Mouse (Mus musculus): ENCODE measurements around the gene Eras. TPM values are rescaled to one million over a fixed set of nuclear protein-coding genes. Genes with fewer than 3 reads are reported as not detected.
A peak's percentile ranks its signal among the peaks of the same experiment; 100 is the strongest.

Eras gene
- total and polyA plus RNA-seq, 3 experiments = not detected

GRCm38 (mm10) chrX:7878007-7878419 is 50.4 kb downstream of the Eras start, which contains the start of gene Pim2 (continued):
- TF ChIP-seq MAFK (IDR thresholded peaks at IDR 0.05; ENCODE audit: borderline replicate concordance, low read depth, low read length) (no peak), MXI1 (IDR thresholded peaks at IDR 0.05; ENCODE audit: low read depth, low read length) (peak; percentile 80; the same call in 1 of the 2 replicates), TCF12 (IDR thresholded peaks at IDR 0.05; ENCODE audit: low read depth, low read length) (0 out of 2 replicates have a peak, but pooled peaks have one; percentile 41), ELF1 (IDR thresholded peaks at IDR 0.05; ENCODE audit: low read depth, low read length) (0 out of 2 replicates have a peak, but pooled peaks have one; percentile 37), ETS1 (IDR thresholded peaks at IDR 0.05; ENCODE audit: low read depth, low read length) (0 out of 2 replicates have a peak, but pooled peaks have one; percentile 1), TBP (IDR thresholded peaks at IDR 0.05; ENCODE audit: low read depth, low read length) (peak; percentile 77), EP300 (IDR thresholded peaks at IDR 0.05; ENCODE audit: low read depth in 1 of 2, low read length in 2 of 2) (no peak), SIN3A (IDR thresholded peaks at IDR 0.05; ENCODE audit: low read length) (0 out of 2 replicates have a peak, but pooled peaks have one; percentile 35), MAZ (IDR thresholded peaks at IDR 0.05; ENCODE audit: low read depth, low read length) (no peak), MYC (IDR thresholded peaks at IDR 0.05; ENCODE audit: low read depth, low read length) (peak; percentile 71)

Other genes starting within 250 kb of the Eras start
- 0.15 and 0.20 TPM in 2 replicates for gene Magix, start 247.4 kb downstream of the Eras start, total RNA-seq (2012; rRNA removed)
- under 1 TPM in 1 of 2 experiments, not detected in 1; 0.33 TPM for gene Magix, start 247.4 kb downstream of the Eras start, polyA plus RNA-seq (2012; ENCODE audit: insufficient read depth in 1 of 2, insufficient read length in 2 of 2, low read depth in 1 of 2, low replicate concordance in 2 of 2, missing spikeins in 1 of 2)
- 23.0 and 23.4 TPM in 2 replicates for gene Gpkow, start 231.5 kb downstream of the Eras start, total RNA-seq (2012; rRNA removed)
- gene Gpkow, start 231.5 kb downstream of the Eras start, polyA plus RNA-seq (2012; ENCODE audit: insufficient read depth in 1 of 2, insufficient read length in 2 of 2, low read depth in 1 of 2, low replicate concordance in 2 of 2, missing spikeins in 1 of 2) = 100 to 1,000 TPM in 1 of 2 experiments, 10 to 100 TPM in 1; 37.0 to 539 TPM
- gene Wdr45, start 214.3 kb downstream of the Eras start, total RNA-seq (2012; rRNA removed) = 13.9 and 16.0 TPM in 2 replicates
- gene Wdr45, start 214.3 kb downstream of the Eras start, polyA plus RNA-seq (2012; ENCODE audit: insufficient read depth in 1 of 2, insufficient read length in 2 of 2, low read depth in 1 of 2, low replicate concordance in 2 of 2, missing spikeins in 1 of 2) = 10 to 100 TPM in 1 of 2 experiments, not detected in 1; 36.1 TPM
- 0.36 TPM in 1 of 2 replicates, not detected in the other for gene Gm45208, start 206.4 kb downstream of the Eras start, total RNA-seq (2012; rRNA removed)
- 10 to 100 TPM in 1 of 2 experiments, not detected in 1; 11.0 TPM for gene Gm45208, start 206.4 kb downstream of the Eras start, polyA plus RNA-seq (2012; ENCODE audit: insufficient read depth in 1 of 2, insufficient read length in 2 of 2, low read depth in 1 of 2, low replicate concordance in 2 of 2, missing spikeins in 1 of 2)
- 19.1 and 23.0 TPM in 2 replicates for gene Praf2, start 200.2 kb downstream of the Eras start, total RNA-seq (2012; rRNA removed)
- 10 to 100 TPM in 1 of 2 experiments, not detected in 1; 60.1 TPM for gene Praf2, start 200.2 kb downstream of the Eras start, polyA plus RNA-seq (2012; ENCODE audit: insufficient read depth in 1 of 2, insufficient read length in 2 of 2, low read depth in 1 of 2, low replicate concordance in 2 of 2, missing spikeins in 1 of 2)
- gene Ccdc120, start 177.7 kb downstream of the Eras start, total RNA-seq (2012; rRNA removed) = 3.9 and 5.8 TPM in 2 replicates
- 10 to 100 TPM in 1 of 2 experiments, not detected in 1; 12.2 TPM for gene Ccdc120, start 177.7 kb downstream of the Eras start, polyA plus RNA-seq (2012; ENCODE audit: insufficient read depth in 1 of 2, insufficient read length in 2 of 2, low read depth in 1 of 2, low replicate concordance in 2 of 2, missing spikeins in 1 of 2)
- gene Tfe3, start 166.0 kb downstream of the Eras start, total RNA-seq (2012; rRNA removed) = 20.6 and 23.4 TPM in 2 replicates
- 10 to 100 TPM in 1 of 2 experiments, not detected in 1; 64.7 TPM for gene Tfe3, start 166.0 kb downstream of the Eras start, polyA plus RNA-seq (2012; ENCODE audit: insufficient read depth in 1 of 2, insufficient read length in 2 of 2, low read depth in 1 of 2, low replicate concordance in 2 of 2, missing spikeins in 1 of 2)
- 36.2 and 40.5 TPM in 2 replicates for gene Gripap1, start 138.8 kb downstream of the Eras start, total RNA-seq (2012; rRNA removed)
- gene Gripap1, start 138.8 kb downstream of the Eras start, polyA plus RNA-seq (2012; ENCODE audit: insufficient read depth in 1 of 2, insufficient read length in 2 of 2, low read depth in 1 of 2, low replicate concordance in 2 of 2, missing spikeins in 1 of 2) = 100 to 1,000 TPM in 1 of 2 experiments, 10 to 100 TPM in 1; 84.6 to 244 TPM
- 0.26 and 0.31 TPM in 2 replicates for gene Kcnd1, start 106.3 kb downstream of the Eras start, total RNA-seq (2012; rRNA removed)
- gene Kcnd1, start 106.3 kb downstream of the Eras start, polyA plus RNA-seq (2012; ENCODE audit: insufficient read depth in 1 of 2, insufficient read length in 2 of 2, low read depth in 1 of 2, low replicate concordance in 2 of 2, missing spikeins in 1 of 2) = 1 to 10 TPM in 1 of 2 experiments, not detected in 1; 1.4 TPM
- 76.4 and 82.6 TPM in 2 replicates for gene Otud5, start 87.2 kb downstream of the Eras start, total RNA-seq (2012; rRNA removed)
- 1,000 to 10,000 TPM in 1 of 2 experiments, 100 to 1,000 TPM in 1; 197 to 1,180 TPM for gene Otud5, start 87.2 kb downstream of the Eras start, polyA plus RNA-seq (2012; ENCODE audit: insufficient read depth in 1 of 2, insufficient read length in 2 of 2, low read depth in 1 of 2, low replicate concordance in 2 of 2, missing spikeins in 1 of 2)
- 5.9 and 6.4 TPM in 2 replicates for gene Pim2, start 50.3 kb downstream of the Eras start, total RNA-seq (2012; rRNA removed)
- gene Pim2, start 50.3 kb downstream of the Eras start, polyA plus RNA-seq (2012; ENCODE audit: insufficient read depth in 1 of 2, insufficient read length in 2 of 2, low read depth in 1 of 2, low replicate concordance in 2 of 2, missing spikeins in 1 of 2) = 10 to 100 TPM in 1 of 2 experiments, not detected in 1; 21.7 TPM
- gene Slc35a2, start 44.6 kb downstream of the Eras start, total RNA-seq (2012; rRNA removed) = 66.7 and 67.0 TPM in 2 replicates
- gene Slc35a2, start 44.6 kb downstream of the Eras start, polyA plus RNA-seq (2012; ENCODE audit: insufficient read depth in 1 of 2, insufficient read length in 2 of 2, low read depth in 1 of 2, low replicate concordance in 2 of 2, missing spikeins in 1 of 2) = 10 to 100 TPM in 1 of 2 experiments, not detected in 1; 96.0 TPM
- gene Pqbp1, start 29.3 kb downstream of the Eras start, total RNA-seq (2012; rRNA removed) = 202 and 204 TPM in 2 replicates
- 100 to 1,000 TPM in 1 of 2 experiments, not detected in 1; 283 TPM for gene Pqbp1, start 29.3 kb downstream of the Eras start, polyA plus RNA-seq (2012; ENCODE audit: insufficient read depth in 1 of 2, insufficient read length in 2 of 2, low read depth in 1 of 2, low replicate concordance in 2 of 2, missing spikeins in 1 of 2)
- 96.5 and 107 TPM in 2 replicates for gene Timm17b, start 29.2 kb downstream of the Eras start, total RNA-seq (2012; rRNA removed)
- 100 to 1,000 TPM in 1 of 2 experiments, not detected in 1; 381 TPM for gene Timm17b, start 29.2 kb downstream of the Eras start, polyA plus RNA-seq (2012; ENCODE audit: insufficient read depth in 1 of 2, insufficient read length in 2 of 2, low read depth in 1 of 2, low replicate concordance in 2 of 2, missing spikeins in 1 of 2)
- gene Gm10491, start 20.8 kb downstream of the Eras start, total RNA-seq (2012; rRNA removed) = not detected in 2 replicates
- gene Gm10491, start 20.8 kb downstream of the Eras start, polyA plus RNA-seq (2012; ENCODE audit: insufficient read depth in 1 of 2, insufficient read length in 2 of 2, low read depth in 1 of 2, low replicate concordance in 2 of 2, missing spikeins in 1 of 2) = not detected
- not detected in 2 replicates for gene Gm10490, start 19.1 kb downstream of the Eras start, total RNA-seq (2012; rRNA removed)
- not detected for gene Gm10490, start 19.1 kb downstream of the Eras start, polyA plus RNA-seq (2012; ENCODE audit: insufficient read depth in 1 of 2, insufficient read length in 2 of 2, low read depth in 1 of 2, low replicate concordance in 2 of 2, missing spikeins in 1 of 2)
- not detected in 2 replicates for gene Pcsk1n, start 8.8 kb downstream of the Eras start, total RNA-seq (2012; rRNA removed)
- not detected for gene Pcsk1n, start 8.8 kb downstream of the Eras start, polyA plus RNA-seq (2012; ENCODE audit: insufficient read depth in 1 of 2, insufficient read length in 2 of 2, low read depth in 1 of 2, low replicate concordance in 2 of 2, missing spikeins in 1 of 2)
- 6.3 and 7.8 TPM in 2 replicates for gene Hdac6, start 19.3 kb upstream of the Eras start, total RNA-seq (2012; rRNA removed)
- 10 to 100 TPM in 1 of 2 experiments, not detected in 1; 19.7 TPM for gene Hdac6, start 19.3 kb upstream of the Eras start, polyA plus RNA-seq (2012; ENCODE audit: insufficient read depth in 1 of 2, insufficient read length in 2 of 2, low read depth in 1 of 2, low replicate concordance in 2 of 2, missing spikeins in 1 of 2)
- gene Gata1, start 49.5 kb upstream of the Eras start, total RNA-seq (2012; rRNA removed) = 321 and 385 TPM in 2 replicates
- gene Gata1, start 49.5 kb upstream of the Eras start, polyA plus RNA-seq (2012; ENCODE audit: insufficient read depth in 1 of 2, insufficient read length in 2 of 2, low read depth in 1 of 2, low replicate concordance in 2 of 2, missing spikeins in 1 of 2) = 100 to 1,000 TPM; 128 to 496 TPM
- not detected in 2 replicates for gene Glod5, start 89.9 kb upstream of the Eras start, total RNA-seq (2012; rRNA removed)
- gene Glod5, start 89.9 kb upstream of the Eras start, polyA plus RNA-seq (2012; ENCODE audit: insufficient read depth in 1 of 2, insufficient read length in 2 of 2, low read depth in 1 of 2, low replicate concordance in 2 of 2, missing spikeins in 1 of 2) = under 1 TPM in 1 of 2 experiments, not detected in 1; 0.11 TPM
- 103 and 104 TPM in 2 replicates for gene Suv39h1, start 146.2 kb upstream of the Eras start, total RNA-seq (2012; rRNA removed)
- 100 to 1,000 TPM; 122 to 129 TPM for gene Suv39h1, start 146.2 kb upstream of the Eras start, polyA plus RNA-seq (2012; ENCODE audit: insufficient read depth in 1 of 2, insufficient read length in 2 of 2, low read depth in 1 of 2, low replicate concordance in 2 of 2, missing spikeins in 1 of 2)
- gene Was, start 161.9 kb upstream of the Eras start, total RNA-seq (2012; rRNA removed) = 133 and 146 TPM in 2 replicates
- gene Was, start 161.9 kb upstream of the Eras start, polyA plus RNA-seq (2012; ENCODE audit: insufficient read depth in 1 of 2, insufficient read length in 2 of 2, low read depth in 1 of 2, low replicate concordance in 2 of 2, missing spikeins in 1 of 2) = 100 to 1,000 TPM in 1 of 2 experiments, not detected in 1; 167 TPM
- gene Wdr13, start 204.3 kb upstream of the Eras start, total RNA-seq (2012; rRNA removed) = 23.8 and 29.6 TPM in 2 replicates
- gene Wdr13, start 204.3 kb upstream of the Eras start, polyA plus RNA-seq (2012; ENCODE audit: insufficient read depth in 1 of 2, insufficient read length in 2 of 2, low read depth in 1 of 2, low replicate concordance in 2 of 2, missing spikeins in 1 of 2) = 10 to 100 TPM in 1 of 2 experiments, not detected in 1; 46.8 TPM
- 906 and 1,021 TPM in 2 replicates for gene Rbm3, start 217.3 kb upstream of the Eras start, total RNA-seq (2012; rRNA removed)
- gene Rbm3, start 217.3 kb upstream of the Eras start, polyA plus RNA-seq (2012; ENCODE audit: insufficient read depth in 1 of 2, insufficient read length in 2 of 2, low read depth in 1 of 2, low replicate concordance in 2 of 2, missing spikeins in 1 of 2) = 100 to 1,000 TPM in 1 of 2 experiments, not detected in 1; 750 TPM
- gene Tbc1d25, start 247.6 kb upstream of the Eras start, total RNA-seq (2012; rRNA removed) = 8.0 and 10.1 TPM in 2 replicates
- gene Tbc1d25, start 247.6 kb upstream of the Eras start, polyA plus RNA-seq (2012; ENCODE audit: insufficient read depth in 1 of 2, insufficient read length in 2 of 2, low read depth in 1 of 2, low replicate concordance in 2 of 2, missing spikeins in 1 of 2) = 10 to 100 TPM in 1 of 2 experiments, not detected in 1; 23.4 TPM

Measured in MEL (cell line).